In genomic region chrX:42398836-42399235, GRCm38 (mm10) we compare ENCODE assay signal across 9 mouse cellular contexts.
DNase-seq lines count a peak whose midpoint lies in the region; ATAC-seq and TF ChIP-seq lines count a peak whose summit lies in the region.
"Had no signal": no experiment of that assay in that cellular context is flagged by ENCODE, and none has a peak within 500 bp of the region (broad histone marks: within the 10 kb centered on the region; RNA-seq: fewer than 3 reads in every experiment).

No protein-coding gene starts in this region.

- no peak for TF ChIP-seq POLR2A in heart, adult 2 months (IDR thresholded peaks at IDR 0.05; ENCODE audit: insufficient read depth, low read depth, low read length)
- TF ChIP-seq POLR2A in limb, embryonic 14.5 days (IDR thresholded peaks at IDR 0.05; ENCODE audit: borderline replicate concordance, extremely low read depth, insufficient read depth, insufficient read length): no peak

- no peak for TF ChIP-seq CTCF in heart, adult 2 months (IDR thresholded peaks at IDR 0.05)
- TF ChIP-seq CTCF in gastrocnemius, adult 2 months (IDR thresholded peaks at IDR 0.05): no peak

- no peaks in the 10 kb centered on the region for H3K27me3 ChIP-seq in heart, adult 2 months (ENCODE audit: control insufficient read depth, insufficient read depth, low read length)
- no peaks in the 10 kb centered on the region for H3K27me3 ChIP-seq in heart, embryonic 10.5 days (ENCODE audit: insufficient read depth, poor library complexity, severe bottlenecking)
- no peaks in the 10 kb centered on the region for H3K27me3 ChIP-seq in limb, embryonic 14.5 days (ENCODE audit: control insufficient read depth, insufficient read depth, low read length)
- H3K27me3 ChIP-seq: embryonic facial prominence, embryonic 13.5 days had no signal

- no peak overlapping the region for H3K9ac ChIP-seq in heart, adult 2 months (ENCODE audit: low read depth, low read length)
- no peak overlapping the region for H3K9ac ChIP-seq in limb, embryonic 14.5 days (ENCODE audit: low read depth, low read length, severe bottlenecking)
- H3K9ac ChIP-seq: embryonic facial prominence, embryonic 13.5 days had no signal

- H3K79me2 ChIP-seq in heart, adult 2 months (replicated peaks; ENCODE audit: control insufficient read depth, insufficient read depth, low read length): no peaks in the 10 kb centered on the region

- no peak overlapping the region for H3K4me3 ChIP-seq in heart, adult 2 months
- H3K4me3 ChIP-seq in heart, embryonic 10.5 days: no peak overlapping the region
- H3K4me3 ChIP-seq in limb, embryonic 14.5 days (replicated peaks; ENCODE audit: low read length): no peak overlapping the region
- no peak overlapping the region for H3K4me3 ChIP-seq in gastrocnemius, adult 2 months
- H3K4me3 ChIP-seq: embryonic facial prominence, embryonic 13.5 days had no signal

- no peak overlapping the region for H3K4me2 ChIP-seq in limb, embryonic 14.5 days (replicated peaks; ENCODE audit: low read depth, low read length, severe bottlenecking)
- H3K4me2 ChIP-seq: embryonic facial prominence, embryonic 13.5 days had no signal

- WGBS in heart, adult 2 months: 50% methylated on average over 1 of the region's 1 CpGs
- 70% methylated on average over 1 of the region's 1 CpGs for WGBS in heart, embryonic 10.5 days
- 47% methylated on average over 1 of the region's 1 CpGs for WGBS in limb, embryonic 14.5 days

- intact Hi-C loops in heart, adult 2 months (cut with DNase I): no loop called here
- intact Hi-C loops in gastrocnemius, adult 2 months (cut with DNase I): no loop called here

- ATAC-seq in limb, embryonic 14.5 days (ENCODE audit: low FRiP score, low read depth): peak; percentile 87

- no peak for TF ChIP-seq EP300 in heart, adult 2 months (IDR thresholded peaks at IDR 0.05; ENCODE audit: insufficient read depth, low read depth, low read length)

- H3K9me3 ChIP-seq in heart, embryonic 10.5 days: no peaks in the 10 kb centered on the region
- no peaks in the 10 kb centered on the region for H3K9me3 ChIP-seq in limb, embryonic 14.5 days (ENCODE audit: control insufficient read depth, low read length)
- H3K9me3 ChIP-seq: embryonic facial prominence, embryonic 13.5 days had no signal

- no peak overlapping the region for H3K27ac ChIP-seq in heart, adult 2 months
- H3K27ac ChIP-seq in heart, embryonic 10.5 days: no peak overlapping the region
- H3K27ac ChIP-seq in limb, embryonic 14.5 days (replicated peaks; ENCODE audit: low read depth, low read length): no peak overlapping the region
- H3K27ac ChIP-seq in gastrocnemius, adult 2 months: no peak overlapping the region
- H3K27ac ChIP-seq: embryonic facial prominence, embryonic 13.5 days had no signal

- DNase-seq in heart, adult 2 months: peak; percentile 3 to 23
- DNase-seq in heart, embryonic 10.5 days (ENCODE audit: low spot score): no peak
- DNase-seq in urinary bladder, postnatal 36 days (ENCODE audit: low spot score in 2 of 2): peak; percentile 8 to 37
- DNase-seq in urinary bladder, adult 2 months (ENCODE audit: low spot score): no peak
- DNase-seq in limb, embryonic 14.5 days (ENCODE audit: low spot score): peak; percentile 84
- no peak for DNase-seq in gastrocnemius, adult 2 months
- no peak for DNase-seq in thymus, postnatal 36 days
- DNase-seq: liver had no signal

- H3K4me1 ChIP-seq in heart, adult 2 months (ENCODE audit: control insufficient read depth, insufficient read depth, low read length): no peaks in the 10 kb centered on the region
- H3K4me1 ChIP-seq in heart, embryonic 10.5 days: no peaks in the 10 kb centered on the region
- no peaks in the 10 kb centered on the region for H3K4me1 ChIP-seq in limb, embryonic 14.5 days (ENCODE audit: control insufficient read depth, insufficient read depth, low read length)
- H3K4me1 ChIP-seq: embryonic facial prominence, embryonic 13.5 days had no signal

- no peaks in the 10 kb centered on the region for H3K36me3 ChIP-seq in heart, adult 2 months (ENCODE audit: control insufficient read depth, insufficient read depth, low read length)
- no peaks in the 10 kb centered on the region for H3K36me3 ChIP-seq in heart, embryonic 10.5 days
- no peaks in the 10 kb centered on the region for H3K36me3 ChIP-seq in limb, embryonic 14.5 days (ENCODE audit: control insufficient read depth, insufficient read depth, low read length)
- H3K36me3 ChIP-seq: embryonic facial prominence, embryonic 13.5 days had no signal

Comparison
In these comparisons a context has a peak if more than half of its experiments do, and no peak if none do; other contexts are left out.
1. DNase-seq: peak in heart, adult 2 months (2 of 2), urinary bladder, postnatal 36 days (2 of 2) and limb, embryonic 14.5 days (single experiment); none in heart, embryonic 10.5 days (single experiment), urinary bladder, adult 2 months (single experiment), gastrocnemius, adult 2 months (single experiment) and thymus, postnatal 36 days (0 of 2).